Comparison of ENCODE assay signal across 8 mouse cellular contexts in genomic region chr1:172026201-172026901, GRCm38 (mm10). TPM values are rescaled to one million over a fixed set of nuclear protein-coding genes. Genes with fewer than 3 reads are reported as not detected.
DNase-seq lines count a peak whose midpoint lies in the region; ATAC-seq and TF ChIP-seq lines count a peak whose summit lies in the region.

No protein-coding gene starts in this region.

- H3K4me3 ChIP-seq in lung, adult 2 months (replicated peaks; ENCODE audit: extremely low read depth, low read depth, low read length): peak overlapping the region; percentile 91
- H3K4me3 ChIP-seq in forebrain, embryonic 13.5 days: peak overlapping the region; percentile 95
- peak overlapping the region; percentile 76 for H3K4me3 ChIP-seq in limb, embryonic 12.5 days (replicated peaks)
- H3K4me3 ChIP-seq in neural tube, embryonic 12.5 days: peak overlapping the region; percentile 72

- H3K27ac ChIP-seq in forebrain, embryonic 13.5 days: peak overlapping the region; percentile 99
- peak overlapping the region; percentile 97 for H3K27ac ChIP-seq in limb, embryonic 12.5 days
- H3K27ac ChIP-seq in neural tube, embryonic 12.5 days: peak overlapping the region; percentile 75; the same call in 1 of the 2 replicates

- H3K27me3 ChIP-seq in forebrain, embryonic 13.5 days: no peaks in the 10 kb centered on the region
- H3K27me3 ChIP-seq in limb, embryonic 12.5 days: no peaks in the 10 kb centered on the region
- H3K27me3 ChIP-seq in neural tube, embryonic 12.5 days (replicated peaks): no peaks in the 10 kb centered on the region

- DNase-seq in lung, adult 2 months: peak; percentile 14
- no peak for DNase-seq in lung, adult 18-20 months
- DNase-seq in brain, embryonic 18.5 days (ENCODE audit: low read depth, low spot score): peak; percentile 70
- no peak for DNase-seq in frontal cortex, postnatal 36 days (ENCODE audit: low spot score in 2 of 2)
- no peak for DNase-seq in ovary, postnatal 10 days (ENCODE audit: low spot score)

- peaks cover 15% of the 10 kb centered on the region for H3K36me3 ChIP-seq in forebrain, embryonic 13.5 days (ENCODE audit: poor library complexity, severe bottlenecking)
- peaks cover 23% of the 10 kb centered on the region; the same call in 1 of the 2 replicates for H3K36me3 ChIP-seq in limb, embryonic 12.5 days
- peaks cover 11% of the 10 kb centered on the region; the same call in 1 of the 2 replicates for H3K36me3 ChIP-seq in neural tube, embryonic 12.5 days

- WGBS in lung, adult 2 months: 4% methylated on average over 23 of the region's 23 CpGs
- 1% methylated on average over 23 of the region's 23 CpGs for WGBS in forebrain, embryonic 13.5 days
- 1% methylated on average over 23 of the region's 23 CpGs for WGBS in limb, embryonic 12.5 days
- 1% methylated on average over 23 of the region's 23 CpGs for WGBS in neural tube, embryonic 12.5 days

- no peak for TF ChIP-seq CTCF in lung, adult 2 months (IDR thresholded peaks at IDR 0.05; ENCODE audit: insufficient read depth, low read length)

- peak; percentile 76 for ATAC-seq in forebrain, embryonic 13.5 days
- peak; percentile 79 for ATAC-seq in limb, embryonic 12.5 days (ENCODE audit: insufficient number of reproducible peaks, insufficient read depth, low FRiP score, low TSS enrichment, low read depth)
- ATAC-seq in neural tube, embryonic 12.5 days (ENCODE audit: low FRiP score, low read depth): peak; percentile 63

- H3K9me3 ChIP-seq in forebrain, embryonic 13.5 days (replicated peaks): no peaks in the 10 kb centered on the region
- no peaks in the 10 kb centered on the region for H3K9me3 ChIP-seq in limb, embryonic 12.5 days
- H3K9me3 ChIP-seq in neural tube, embryonic 12.5 days: no peaks in the 10 kb centered on the region

- TF ChIP-seq POLR2A in lung, adult 2 months (IDR thresholded peaks at IDR 0.05; ENCODE audit: borderline replicate concordance, extremely low read depth, low read depth, low read length): no peak

- peak overlapping the region; percentile 96 for H3K4me2 ChIP-seq in forebrain, embryonic 13.5 days
- peak overlapping the region; percentile 70 for H3K4me2 ChIP-seq in limb, embryonic 12.5 days
- peak overlapping the region; percentile 92 for H3K4me2 ChIP-seq in neural tube, embryonic 12.5 days (replicated peaks)

- H3K4me1 ChIP-seq in lung, adult 2 months (ENCODE audit: control insufficient read depth, insufficient read depth, low read length): 0 out of 2 replicates have a peak, but pooled peaks cover 4% of the 10 kb centered on the region
- H3K4me1 ChIP-seq in forebrain, embryonic 13.5 days: peaks cover 68% of the 10 kb centered on the region
- H3K4me1 ChIP-seq in limb, embryonic 12.5 days (replicated peaks): peaks cover 46% of the 10 kb centered on the region
- H3K4me1 ChIP-seq in neural tube, embryonic 12.5 days: peaks cover 63% of the 10 kb centered on the region

- peak overlapping the region; percentile 98 for H3K9ac ChIP-seq in forebrain, embryonic 13.5 days
- H3K9ac ChIP-seq in limb, embryonic 12.5 days (replicated peaks): peak overlapping the region; percentile 91
- H3K9ac ChIP-seq in neural tube, embryonic 12.5 days: peak overlapping the region; percentile 85

RNA-seq across cellular contexts. Expression of gene Vangl2, which starts 1.9 kb away (rescaled TPM):
- 4.4 and 9.6 TPM in 2 replicates for polyA plus RNA-seq in lung, adult 2 months (2012; rRNA removed)
- polyA plus RNA-seq in forebrain, embryonic 13.5 days (2015; fragmentation: Nextera tagmentation; extraction: Ambion mirVana): 55.0 and 55.4 TPM in 2 replicates
- 23.2 and 23.7 TPM in 2 replicates for polyA plus RNA-seq in limb, embryonic 12.5 days (2016; fragmentation: Nextera tagmentation; extraction: Ambion mirVana)
- polyA plus RNA-seq in neural tube, embryonic 12.5 days (2016; fragmentation: Nextera tagmentation; extraction: Ambion mirVana): 66.0 and 69.7 TPM in 2 replicates

RNA-seq across cellular contexts. Expression of gene Nhlh1, which starts 31.0 kb away (rescaled TPM):
- polyA plus RNA-seq in lung, adult 2 months (2012; rRNA removed): 0.05 TPM in 1 of 2 replicates, not detected in the other
- polyA plus RNA-seq in forebrain, embryonic 13.5 days (2015; fragmentation: Nextera tagmentation; extraction: Ambion mirVana): 7.3 and 7.8 TPM in 2 replicates
- 0.14 TPM in 1 of 2 replicates, not detected in the other for polyA plus RNA-seq in limb, embryonic 12.5 days (2016; fragmentation: Nextera tagmentation; extraction: Ambion mirVana)
- polyA plus RNA-seq in neural tube, embryonic 12.5 days (2016; fragmentation: Nextera tagmentation; extraction: Ambion mirVana): 18.2 and 21.7 TPM in 2 replicates

RNA-seq across cellular contexts. Expression of gene Copa, which starts 56.0 kb away (rescaled TPM):
- polyA plus RNA-seq in lung, adult 2 months (2012; rRNA removed): 31.5 and 53.1 TPM in 2 replicates
- 174 and 194 TPM in 2 replicates for polyA plus RNA-seq in forebrain, embryonic 13.5 days (2015; fragmentation: Nextera tagmentation; extraction: Ambion mirVana)
- 219 and 228 TPM in 2 replicates for polyA plus RNA-seq in limb, embryonic 12.5 days (2016; fragmentation: Nextera tagmentation; extraction: Ambion mirVana)
- polyA plus RNA-seq in neural tube, embryonic 12.5 days (2016; fragmentation: Nextera tagmentation; extraction: Ambion mirVana): 216 and 227 TPM in 2 replicates

RNA-seq across cellular contexts. Expression of gene Ncstn, which starts 56.2 kb away (rescaled TPM):
- polyA plus RNA-seq in lung, adult 2 months (2012; rRNA removed): 80.1 and 95.0 TPM in 2 replicates
- polyA plus RNA-seq in forebrain, embryonic 13.5 days (2015; fragmentation: Nextera tagmentation; extraction: Ambion mirVana): 95.5 and 106 TPM in 2 replicates
- 86.6 and 96.6 TPM in 2 replicates for polyA plus RNA-seq in limb, embryonic 12.5 days (2016; fragmentation: Nextera tagmentation; extraction: Ambion mirVana)
- 132 and 137 TPM in 2 replicates for polyA plus RNA-seq in neural tube, embryonic 12.5 days (2016; fragmentation: Nextera tagmentation; extraction: Ambion mirVana)

Comparison
In these comparisons a context has a peak if more than half of its experiments do, and no peak if none do; other contexts are left out.
1. DNase-seq: peak in lung, adult 2 months (single experiment) and brain, embryonic 18.5 days (single experiment); none in lung, adult 18-20 months (0 of 2), frontal cortex, postnatal 36 days (0 of 2) and ovary, postnatal 10 days (single experiment).
2. Peak in every context shown above with its lines, with median percentiles within 50 percentile points of each other: H3K4me3 ChIP-seq, ATAC-seq, H3K27ac ChIP-seq, H3K4me2 ChIP-seq and H3K9ac ChIP-seq.